Comparison of ENCODE assay signal across 21 mouse cellular contexts in genomic region chr4:132245643-132246042, GRCm38 (mm10). TPM values are rescaled to one million over a fixed set of nuclear protein-coding genes. Genes with fewer than 3 reads are reported as not detected.
DNase-seq lines count a peak whose midpoint lies in the region; ATAC-seq and TF ChIP-seq lines count a peak whose summit lies in the region.
"Had no signal": no experiment of that assay in that cellular context is flagged by ENCODE, and none has a peak within 500 bp of the region (broad histone marks: within the 10 kb centered on the region; RNA-seq: fewer than 3 reads in every experiment).

No protein-coding gene starts in this region.

- no peak overlapping the region for H3K4me3 ChIP-seq in heart, embryonic 10.5 days
- H3K4me3 ChIP-seq in liver, adult 2 months (ENCODE audit: insufficient read depth, low read depth, low read length): no peak overlapping the region
- no peak overlapping the region for H3K4me3 ChIP-seq in liver, postnatal 0 days (ENCODE audit: low read depth, low read length)
- H3K4me3 ChIP-seq: forebrain, embryonic 13.5 days; kidney, embryonic 15.5 days; limb, embryonic 13.5 days; midbrain, embryonic 13.5 days had no signal

- no peak for TF ChIP-seq POLR2A in liver, adult 2 months (IDR thresholded peaks at IDR 0.05; ENCODE audit: extremely low read depth, insufficient read depth, low read length)

- peak overlapping the region; percentile 30; the same call in 1 of the 2 replicates for H3K27ac ChIP-seq in heart, embryonic 10.5 days
- H3K27ac ChIP-seq in liver, adult 2 months (replicated peaks; ENCODE audit: insufficient read depth, low read depth, low read length): peak overlapping the region; percentile 54
- 0 out of 2 replicates have a peak overlapping the region, but pooled peaks have one; percentile 2 for H3K27ac ChIP-seq in liver, postnatal 0 days (ENCODE audit: low read depth)
- H3K27ac ChIP-seq: forebrain, embryonic 13.5 days; kidney, embryonic 15.5 days; limb, embryonic 13.5 days; midbrain, embryonic 13.5 days had no signal

- TF ChIP-seq CTCF in liver, adult 2 months (IDR thresholded peaks at IDR 0.05; ENCODE audit: low read depth, low read length): no peak
- no peak for TF ChIP-seq CTCF in liver, postnatal 0 days (IDR thresholded peaks at IDR 0.05; ENCODE audit: low read depth)

- H3K4me1 ChIP-seq in heart, embryonic 10.5 days: no peaks in the 10 kb centered on the region
- H3K4me1 ChIP-seq in liver, adult 2 months (ENCODE audit: control insufficient read depth, insufficient read depth, low read length): peaks cover 6% of the 10 kb centered on the region; the same call in 1 of the 2 replicates
- H3K4me1 ChIP-seq in liver, postnatal 0 days (ENCODE audit: insufficient read depth): peaks cover 11% of the 10 kb centered on the region
- H3K4me1 ChIP-seq: forebrain, embryonic 13.5 days; kidney, embryonic 15.5 days; limb, embryonic 13.5 days; midbrain, embryonic 13.5 days had no signal

- no peak for TF ChIP-seq EP300 in liver, postnatal 0 days (IDR thresholded peaks at IDR 0.05; ENCODE audit: low read depth)

- H3K27me3 ChIP-seq in heart, embryonic 10.5 days (ENCODE audit: insufficient read depth, poor library complexity, severe bottlenecking): no peaks in the 10 kb centered on the region
- no peaks in the 10 kb centered on the region for H3K27me3 ChIP-seq in liver, adult 2 months (ENCODE audit: control insufficient read depth, insufficient read depth, low read length)
- H3K27me3 ChIP-seq in liver, postnatal 0 days (ENCODE audit: insufficient read depth, low read length): no peaks in the 10 kb centered on the region
- H3K27me3 ChIP-seq: forebrain, embryonic 13.5 days; kidney, embryonic 15.5 days; limb, embryonic 13.5 days; midbrain, embryonic 13.5 days had no signal

- no peak overlapping the region for H3K9ac ChIP-seq in liver, adult 2 months (ENCODE audit: low read depth, low read length)
- no peak overlapping the region for H3K9ac ChIP-seq in liver, postnatal 0 days (replicated peaks)
- H3K9ac ChIP-seq: forebrain, embryonic 13.5 days; kidney, embryonic 15.5 days; limb, embryonic 13.5 days; midbrain, embryonic 13.5 days had no signal

- WGBS in heart, embryonic 10.5 days: 79% methylated on average over 3 of the region's 3 CpGs
- 72% methylated on average over 3 of the region's 3 CpGs for WGBS in liver, adult 2 months
- 69% methylated on average over 3 of the region's 3 CpGs for WGBS in liver, postnatal 0 days (ENCODE audit: insufficient replicate concordance)

- no peaks in the 10 kb centered on the region for H3K9me3 ChIP-seq in heart, embryonic 10.5 days
- H3K9me3 ChIP-seq in liver, postnatal 0 days (ENCODE audit: low read length): no peaks in the 10 kb centered on the region
- H3K9me3 ChIP-seq: forebrain, embryonic 13.5 days; kidney, embryonic 15.5 days; limb, embryonic 13.5 days; midbrain, embryonic 13.5 days had no signal

- no peak overlapping the region for H3K4me2 ChIP-seq in liver, postnatal 0 days (ENCODE audit: low read depth, low read length)
- H3K4me2 ChIP-seq: forebrain, embryonic 13.5 days; heart, embryonic 11.5 days; kidney, embryonic 15.5 days; limb, embryonic 13.5 days; midbrain, embryonic 13.5 days had no signal

- ATAC-seq in activated CD4-positive, CD25-positive, alpha-beta regulatory T cell, adult 4 months: peak; percentile 79
- ATAC-seq in liver, postnatal 0 days: no peak
- ATAC-seq: forebrain, embryonic 13.5 days; midbrain, embryonic 13.5 days had no signal

- no peak for DNase-seq in heart, embryonic 10.5 days (ENCODE audit: low spot score)
- DNase-seq in heart, postnatal 4 days: no peak
- DNase-seq in liver, adult 2 months (ENCODE audit: extremely low read depth, low read depth, low spot score): no peak
- no peak for DNase-seq in liver
- no peak for DNase-seq in liver, postnatal 0 days
- no peak for DNase-seq in spleen, postnatal 10 days (ENCODE audit: low spot score in 2 of 2)
- DNase-seq: adrenal gland, postnatal 36 days; cerebellum, adult 9-10 months; gastrocnemius, postnatal 36 days; kidney, adult 11 months; kidney, postnatal 36 days; lung, adult 2 months; lung, postnatal 14 days had no signal

- H3K79me2 ChIP-seq in liver, adult 2 months (ENCODE audit: control insufficient read depth, insufficient read depth, low read length): no peaks in the 10 kb centered on the region

- peaks cover 83% of the 10 kb centered on the region for H3K36me3 ChIP-seq in heart, embryonic 10.5 days
- H3K36me3 ChIP-seq in liver, adult 2 months (ENCODE audit: control insufficient read depth, insufficient read depth, low read length): peaks cover 11% of the 10 kb centered on the region
- peaks cover 45% of the 10 kb centered on the region for H3K36me3 ChIP-seq in liver, postnatal 0 days (replicated peaks; ENCODE audit: insufficient read depth, low read length)

RNA-seq across cellular contexts. Expression of gene Gmeb1, which starts 15.8 kb away (rescaled TPM):
- 32.5 and 37.6 TPM in 2 replicates for polyA plus RNA-seq in heart, embryonic 10.5 days (2016; fragmentation: Nextera tagmentation; extraction: Ambion mirVana)
- 10 to 100 TPM; 19.4 to 21.1 TPM for total RNA-seq in heart, postnatal 4 days (2021)
- total RNA-seq in liver, adult 2 months (2014; rRNA removed): 3.3 and 5.4 TPM in 2 replicates
- 4.0 and 6.0 TPM in 2 replicates for polyA plus RNA-seq in liver, adult 2 months (2012; rRNA removed)
- polyA plus RNA-seq in activated CD4-positive, CD25-positive, alpha-beta regulatory T cell, adult 4 months (2017; shearing (Covaris generic)): 10 to 100 TPM; 13.8 to 13.9 TPM
- polyA plus RNA-seq in liver, postnatal 0 days (2015; fragmentation: Nextera tagmentation; extraction: Ambion mirVana): 6.9 and 8.9 TPM in 2 replicates

RNA-seq across cellular contexts. Expression of gene Taf12, which starts 28.5 kb away (rescaled TPM):
- polyA plus RNA-seq in heart, embryonic 10.5 days (2016; fragmentation: Nextera tagmentation; extraction: Ambion mirVana): 42.4 and 52.5 TPM in 2 replicates
- total RNA-seq in heart, postnatal 4 days (2021): 10 to 100 TPM; 20.2 to 23.8 TPM
- 5.7 and 7.5 TPM in 2 replicates for total RNA-seq in liver, adult 2 months (2014; rRNA removed)
- polyA plus RNA-seq in liver, adult 2 months (2012; rRNA removed): 5.0 and 5.1 TPM in 2 replicates
- 10 to 100 TPM; 74.6 to 89.5 TPM for polyA plus RNA-seq in activated CD4-positive, CD25-positive, alpha-beta regulatory T cell, adult 4 months (2017; shearing (Covaris generic))
- 27.8 and 28.2 TPM in 2 replicates for polyA plus RNA-seq in liver, postnatal 0 days (2015; fragmentation: Nextera tagmentation; extraction: Ambion mirVana)

RNA-seq across cellular contexts. Expression of gene Ythdf2, which starts 33.5 kb away (rescaled TPM):
- polyA plus RNA-seq in heart, embryonic 10.5 days (2016; fragmentation: Nextera tagmentation; extraction: Ambion mirVana): 76.0 and 91.6 TPM in 2 replicates
- 10 to 100 TPM; 48.2 to 51.9 TPM for total RNA-seq in heart, postnatal 4 days (2021)
- total RNA-seq in liver, adult 2 months (2014; rRNA removed): 11.2 and 13.5 TPM in 2 replicates
- 10.5 and 13.1 TPM in 2 replicates for polyA plus RNA-seq in liver, adult 2 months (2012; rRNA removed)
- 100 to 1,000 TPM in 1 of 2 experiments, 10 to 100 TPM in 1; 91.1 to 128 TPM for polyA plus RNA-seq in activated CD4-positive, CD25-positive, alpha-beta regulatory T cell, adult 4 months (2017; shearing (Covaris generic))
- 26.9 and 27.6 TPM in 2 replicates for polyA plus RNA-seq in liver, postnatal 0 days (2015; fragmentation: Nextera tagmentation; extraction: Ambion mirVana)

RNA-seq across cellular contexts. Expression of gene Rab42, which starts 57.5 kb away (rescaled TPM):
- 1.1 and 1.9 TPM in 2 replicates for polyA plus RNA-seq in heart, embryonic 10.5 days (2016; fragmentation: Nextera tagmentation; extraction: Ambion mirVana)
- total RNA-seq in heart, postnatal 4 days (2021): 1 to 10 TPM; 1.2 to 1.5 TPM
- 0.40 TPM in 1 of 2 replicates, not detected in the other for total RNA-seq in liver, adult 2 months (2014; rRNA removed)
- not detected in 2 replicates for polyA plus RNA-seq in liver, adult 2 months (2012; rRNA removed)
- polyA plus RNA-seq in activated CD4-positive, CD25-positive, alpha-beta regulatory T cell, adult 4 months (2017; shearing (Covaris generic)): not detected
- 0.30 and 0.73 TPM in 2 replicates for polyA plus RNA-seq in liver, postnatal 0 days (2015; fragmentation: Nextera tagmentation; extraction: Ambion mirVana)
- total RNA-seq: gastrocnemius, postnatal 36 days; monocyte, adult 5-6 weeks; neutrophil, adult 5-6 weeks had no signal

Comparison
In these comparisons a context has a peak if more than half of its experiments do, and no peak if none do; other contexts are left out.
1. H3K27ac ChIP-seq: peak in every context shown above with its lines; median percentile 54 in liver, adult 2 months; 30 in heart, embryonic 10.5 days; 2 in liver, postnatal 0 days.